Mouse (Mus musculus): ENCODE measurements around the gene Uspl1. TPM values are rescaled to one million over a fixed set of nuclear protein-coding genes. Genes with fewer than 3 reads are reported as not detected.

Gene Uspl1
- polyA plus RNA-seq, 1 experiment from 2014 or later: 74.9 TPM

GRCm38 (mm10) chr5:149209328-149209727 lies 25.2 kb downstream of the Uspl1 start:
- Histone ChIP-seq H3K27me3 (ENCODE audit: control insufficient read depth, insufficient read depth, low read length) (no peaks in the 10 kb centered on the region), H3K9me3 (ENCODE audit: control insufficient read depth, low read length) (no peaks in the 10 kb centered on the region), H3K4me3 (ENCODE audit: low read depth, low read length) (no peak overlapping the region), H3K9ac (ENCODE audit: low read length) (no peak overlapping the region), H3K36me3 (ENCODE audit: control insufficient read depth, insufficient read depth, low read length) (peaks cover 18% of the 10 kb centered on the region), H3K27ac (ENCODE audit: low read depth, low read length) (no peak overlapping the region), H3K4me1 (replicated peaks; ENCODE audit: control insufficient read depth, insufficient read depth, low read length) (no peaks in the 10 kb centered on the region), H3K4me2 (ENCODE audit: low read depth, low read length, severe bottlenecking) (no peak overlapping the region)
- ATAC-seq (replicated peaks; ENCODE audit: low FRiP score): peak; percentile 39; the same call in 1 of the 2 replicates
- no peak for DNase-seq (ENCODE audit: low spot score)
- WGBS: 48% methylated on average over 8 of the region's 8 CpGs

GRCm38 (mm10) chr5:149211041-149211440 lies 26.9 kb downstream of the Uspl1 start:
- Histone ChIP-seq H3K4me1 (replicated peaks; ENCODE audit: control insufficient read depth, insufficient read depth, low read length) (no peaks in the 10 kb centered on the region), H3K4me3 (ENCODE audit: low read depth, low read length) (no peak overlapping the region), H3K27me3 (ENCODE audit: control insufficient read depth, insufficient read depth, low read length) (no peaks in the 10 kb centered on the region), H3K4me2 (ENCODE audit: low read depth, low read length, severe bottlenecking) (no peak overlapping the region), H3K27ac (ENCODE audit: low read depth, low read length) (no peak overlapping the region), H3K9me3 (ENCODE audit: control insufficient read depth, low read length) (no peaks in the 10 kb centered on the region), H3K9ac (ENCODE audit: low read length) (no peak overlapping the region), H3K36me3 (ENCODE audit: control insufficient read depth, insufficient read depth, low read length) (peaks cover 24% of the 10 kb centered on the region)
- DNase-seq (ENCODE audit: low spot score) (no peak), ATAC-seq (replicated peaks; ENCODE audit: low FRiP score) (no peak)
- 77% methylated on average over 4 of the region's 4 CpGs for WGBS

- no peak overlapping the region for H3K9ac ChIP-seq (ENCODE audit: low read length)
- H3K4me3 ChIP-seq (ENCODE audit: low read depth, low read length): no peak overlapping the region
- no peaks in the 10 kb centered on the region for H3K9me3 ChIP-seq (ENCODE audit: control insufficient read depth, low read length)
- H3K27ac ChIP-seq (ENCODE audit: low read depth, low read length): no peak overlapping the region
- no peaks in the 10 kb centered on the region for H3K27me3 ChIP-seq (ENCODE audit: control insufficient read depth, insufficient read depth, low read length)
- ATAC-seq (replicated peaks; ENCODE audit: low FRiP score): no peak
- no peak for DNase-seq (ENCODE audit: low spot score)
- peaks cover 24% of the 10 kb centered on the region for H3K36me3 ChIP-seq (ENCODE audit: control insufficient read depth, insufficient read depth, low read length)
- no peaks in the 10 kb centered on the region for H3K4me1 ChIP-seq (replicated peaks; ENCODE audit: control insufficient read depth, insufficient read depth, low read length)
- WGBS: 81% methylated on average over 4 of the region's 4 CpGs
- H3K4me2 ChIP-seq (ENCODE audit: low read depth, low read length, severe bottlenecking): no peak overlapping the region
Measured at GRCm38 (mm10) chr5:149212806-149213205, 28.7 kb downstream of the Uspl1 start.

- DNase-seq (ENCODE audit: low spot score) (no peak), ATAC-seq (replicated peaks; ENCODE audit: low FRiP score) (no peak)
- Histone ChIP-seq H3K27ac (ENCODE audit: low read depth, low read length) (no peak overlapping the region), H3K4me3 (ENCODE audit: low read depth, low read length) (no peak overlapping the region), H3K4me1 (replicated peaks; ENCODE audit: control insufficient read depth, insufficient read depth, low read length) (no peaks in the 10 kb centered on the region), H3K27me3 (ENCODE audit: control insufficient read depth, insufficient read depth, low read length) (no peaks in the 10 kb centered on the region), H3K9me3 (ENCODE audit: control insufficient read depth, low read length) (no peaks in the 10 kb centered on the region), H3K9ac (ENCODE audit: low read length) (no peak overlapping the region), H3K36me3 (ENCODE audit: control insufficient read depth, insufficient read depth, low read length) (peaks cover 24% of the 10 kb centered on the region), H3K4me2 (ENCODE audit: low read depth, low read length, severe bottlenecking) (no peak overlapping the region)
- over 99% methylated on average over 7 of the region's 7 CpGs for WGBS
Measured at GRCm38 (mm10) chr5:149215540-149215939, 31.4 kb downstream of the Uspl1 start.

GRCm38 (mm10) chr5:149217524-149218357 lies 33.6 kb downstream of the Uspl1 start:
- 80% methylated on average over 6 of the region's 6 CpGs for WGBS
- Histone ChIP-seq H3K9ac (ENCODE audit: low read length) (no peak overlapping the region), H3K27me3 (ENCODE audit: control insufficient read depth, insufficient read depth, low read length) (no peaks in the 10 kb centered on the region), H3K9me3 (ENCODE audit: control insufficient read depth, low read length) (no peaks in the 10 kb centered on the region), H3K27ac (ENCODE audit: low read depth, low read length) (no peak overlapping the region), H3K36me3 (ENCODE audit: control insufficient read depth, insufficient read depth, low read length) (peaks cover 21% of the 10 kb centered on the region), H3K4me3 (ENCODE audit: low read depth, low read length) (no peak overlapping the region), H3K4me1 (replicated peaks; ENCODE audit: control insufficient read depth, insufficient read depth, low read length) (no peaks in the 10 kb centered on the region), H3K4me2 (ENCODE audit: low read depth, low read length, severe bottlenecking) (no peak overlapping the region)
- ATAC-seq (replicated peaks; ENCODE audit: low FRiP score): no peak
- no peak for DNase-seq (ENCODE audit: low spot score)

- H3K9me3 ChIP-seq (ENCODE audit: control insufficient read depth, low read length): no peaks in the 10 kb centered on the region
- H3K4me3 ChIP-seq (ENCODE audit: low read depth, low read length): no peak overlapping the region
- no peak overlapping the region for H3K4me2 ChIP-seq (ENCODE audit: low read depth, low read length, severe bottlenecking)
- H3K27me3 ChIP-seq (ENCODE audit: control insufficient read depth, insufficient read depth, low read length): no peaks in the 10 kb centered on the region
- no peak for DNase-seq (ENCODE audit: low spot score)
- H3K36me3 ChIP-seq (ENCODE audit: control insufficient read depth, insufficient read depth, low read length): peaks cover 7% of the 10 kb centered on the region
- no peaks in the 10 kb centered on the region for H3K4me1 ChIP-seq (replicated peaks; ENCODE audit: control insufficient read depth, insufficient read depth, low read length)
- no peak overlapping the region for H3K27ac ChIP-seq (ENCODE audit: low read depth, low read length)
- ATAC-seq (replicated peaks; ENCODE audit: low FRiP score): no peak
- 80% methylated on average over 3 of the region's 3 CpGs for WGBS
- no peak overlapping the region for H3K9ac ChIP-seq (ENCODE audit: low read length)
Measured at GRCm38 (mm10) chr5:149219493-149219892, 35.3 kb downstream of the Uspl1 start.

DNA sequence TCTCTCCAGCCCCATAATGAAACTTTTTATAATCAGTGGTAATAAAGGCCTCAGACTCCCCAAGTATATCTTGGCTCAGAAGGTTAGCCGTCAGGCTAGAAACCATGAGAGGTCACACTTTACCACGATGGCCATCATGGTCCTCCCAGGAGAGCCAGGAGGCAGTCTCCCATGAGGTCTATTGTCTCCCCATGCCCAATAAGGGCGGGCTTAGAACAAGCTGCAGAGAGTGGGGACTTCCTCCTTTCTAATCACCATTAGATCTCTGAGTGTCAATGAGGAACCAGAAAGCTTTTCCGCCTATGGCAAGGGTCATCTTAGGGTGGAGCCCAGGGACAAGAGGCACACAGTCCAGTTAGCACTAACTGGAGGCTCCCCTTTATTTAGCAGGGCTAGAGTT lies 37.2 kb downstream of the Uspl1 start:
- ATAC-seq (replicated peaks; ENCODE audit: low FRiP score): no peak
- DNase-seq (ENCODE audit: low spot score): no peak
- H3K9ac ChIP-seq (ENCODE audit: low read length): no peak overlapping the region

DNA sequence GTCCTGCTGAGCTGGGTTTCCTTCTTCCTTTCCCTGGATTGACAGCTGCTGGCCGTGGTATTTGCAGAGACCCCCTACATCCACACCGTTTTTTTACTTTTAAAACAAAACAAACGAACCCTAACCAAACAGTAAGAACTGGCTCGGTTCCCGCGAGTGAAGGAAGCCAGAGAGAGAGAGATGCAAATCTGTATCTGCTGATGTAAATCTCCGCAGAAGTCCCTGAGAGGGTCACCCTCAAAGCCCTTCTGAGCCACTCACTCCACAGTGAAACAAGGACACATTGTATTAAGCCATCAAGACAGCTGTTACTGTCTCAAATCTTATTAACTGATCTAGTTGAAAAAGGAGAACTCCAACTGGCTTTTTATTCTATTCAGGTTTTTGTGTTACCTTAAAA lies 40.5 kb downstream of the Uspl1 start:
- no peak overlapping the region for H3K4me3 ChIP-seq (ENCODE audit: low read depth, low read length)
- H3K9ac ChIP-seq (ENCODE audit: low read length): no peak overlapping the region
- ATAC-seq (replicated peaks; ENCODE audit: low FRiP score) (no peak), DNase-seq (ENCODE audit: low spot score) (no peak)
- no peak overlapping the region for H3K4me2 ChIP-seq (ENCODE audit: low read depth, low read length, severe bottlenecking)
- no peaks in the 10 kb centered on the region for H3K9me3 ChIP-seq (ENCODE audit: control insufficient read depth, low read length)
- H3K27me3 ChIP-seq (ENCODE audit: control insufficient read depth, insufficient read depth, low read length): no peaks in the 10 kb centered on the region
- WGBS: 33% methylated on average over 7 of the region's 7 CpGs
- H3K4me1 ChIP-seq (replicated peaks; ENCODE audit: control insufficient read depth, insufficient read depth, low read length): no peaks in the 10 kb centered on the region
- no peaks in the 10 kb centered on the region for H3K36me3 ChIP-seq (ENCODE audit: control insufficient read depth, insufficient read depth, low read length)
- H3K27ac ChIP-seq (ENCODE audit: low read depth, low read length): no peak overlapping the region

More for the DNA sequence above, 37.2 kb downstream of the Uspl1 start:
- Histone ChIP-seq H3K36me3 (ENCODE audit: control insufficient read depth, insufficient read depth, low read length) (no peaks in the 10 kb centered on the region), H3K27me3 (ENCODE audit: control insufficient read depth, insufficient read depth, low read length) (no peaks in the 10 kb centered on the region), H3K27ac (ENCODE audit: low read depth, low read length) (no peak overlapping the region), H3K9me3 (ENCODE audit: control insufficient read depth, low read length) (no peaks in the 10 kb centered on the region), H3K4me2 (ENCODE audit: low read depth, low read length, severe bottlenecking) (no peak overlapping the region), H3K4me1 (replicated peaks; ENCODE audit: control insufficient read depth, insufficient read depth, low read length) (no peaks in the 10 kb centered on the region), H3K4me3 (ENCODE audit: low read depth, low read length) (no peak overlapping the region)
- WGBS: 89% methylated on average over 4 of the region's 4 CpGs

Measured in forebrain, embryonic 11.5 days (tissue).